Mouse (Mus musculus) T-cell, adult 2 months (primary cell): ENCODE measurements around the gene Ankrd44.

Experiments
- DNase-seq: peaks from one replicate; pipeline ENCODE4 v3.0.0; 2022; ENCODE audit warnings: low spot score

Ankrd44 gene

DNA sequence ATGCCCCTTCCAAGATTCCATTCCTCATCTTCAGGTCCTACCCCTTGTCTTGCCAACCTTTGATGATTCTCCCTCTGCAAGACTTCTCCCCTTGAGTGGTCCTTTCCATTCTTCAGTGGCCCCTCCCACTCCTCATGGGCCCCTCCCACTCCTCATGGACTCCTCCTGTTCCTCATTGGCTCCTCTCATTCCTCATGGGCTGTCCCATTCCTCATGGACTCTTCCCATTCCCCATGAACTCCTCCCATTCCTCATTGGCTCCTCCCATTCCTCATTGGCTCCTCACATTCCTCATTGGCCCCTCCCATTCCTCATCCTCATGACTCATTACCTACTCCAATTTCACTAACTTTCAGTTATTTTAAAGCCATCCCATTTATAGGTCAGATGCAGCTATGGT is 166.3 kb downstream of the Ankrd44 start:
- DNase-seq: no peak

DNA sequence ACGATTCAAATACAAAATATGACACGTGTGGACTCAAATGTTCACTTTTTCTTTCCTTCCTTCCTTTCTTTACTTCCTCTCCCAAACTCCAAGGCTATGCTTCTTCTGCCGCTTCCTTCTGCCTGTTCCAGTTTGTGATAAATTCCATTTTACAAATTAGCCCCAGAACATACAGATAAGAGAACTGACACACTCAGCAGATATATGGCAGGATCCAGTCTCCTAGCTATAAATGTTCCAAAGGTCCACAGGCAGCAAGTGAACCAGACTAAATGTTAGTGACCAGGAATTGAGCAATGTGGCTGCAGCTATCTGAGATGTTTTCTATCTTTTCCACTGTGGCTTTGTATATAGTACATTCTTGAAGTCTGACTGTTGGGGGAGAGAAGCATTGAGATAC is 168.9 kb downstream of the Ankrd44 start:
- no peak for DNase-seq

DNA sequence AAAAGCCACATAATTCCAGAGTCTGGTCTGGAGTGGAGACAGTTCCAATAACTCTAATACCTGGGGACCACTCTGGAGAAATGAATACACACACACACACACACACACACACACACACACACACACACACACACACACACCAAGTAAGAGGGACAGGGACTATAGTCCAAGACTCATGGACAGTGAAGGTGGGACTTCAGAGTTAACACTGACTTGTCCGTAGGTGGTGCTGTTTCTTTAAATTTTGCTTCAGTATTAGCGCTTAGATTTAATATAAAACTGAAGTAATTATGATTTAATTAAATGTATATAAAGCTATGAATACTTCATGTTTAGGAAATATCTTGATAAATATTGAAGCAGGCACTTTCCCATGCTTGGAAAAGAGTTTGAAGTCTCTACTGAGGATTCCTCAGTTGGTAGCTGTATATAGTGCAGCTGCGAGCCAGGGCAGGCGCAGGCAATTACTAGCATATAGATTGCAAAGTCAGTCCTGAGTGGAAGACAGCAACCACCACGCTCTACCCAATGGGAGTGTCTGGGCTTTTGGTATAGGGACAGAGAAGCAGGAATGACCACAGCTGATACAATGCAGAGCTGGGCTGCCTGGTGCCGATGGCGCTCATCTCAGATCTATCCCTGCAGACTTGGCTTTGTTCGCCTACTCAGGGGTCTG is 170.4 kb downstream of the Ankrd44 start:
- no peak for DNase-seq

DNA sequence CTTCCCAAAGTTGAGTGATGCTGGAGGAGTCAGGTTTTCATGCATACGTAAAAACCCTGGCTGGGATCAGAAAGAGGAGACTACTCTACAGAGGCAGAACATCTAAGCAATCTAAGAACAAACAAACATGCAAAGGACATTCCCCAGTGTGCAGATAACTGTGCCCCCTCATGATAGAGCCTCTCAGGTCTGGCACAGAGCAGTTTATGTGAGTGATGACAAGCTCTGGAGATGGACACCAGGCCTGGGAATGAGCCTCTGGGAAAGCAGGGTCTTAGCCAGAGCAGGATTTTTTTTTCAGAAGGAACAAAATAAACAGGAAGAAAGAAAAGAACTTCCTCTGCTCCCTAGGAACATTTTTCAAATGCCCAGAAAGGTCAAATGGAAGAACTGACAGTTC is 176.2 kb downstream of the Ankrd44 start:
- DNase-seq: no peak

DNA sequence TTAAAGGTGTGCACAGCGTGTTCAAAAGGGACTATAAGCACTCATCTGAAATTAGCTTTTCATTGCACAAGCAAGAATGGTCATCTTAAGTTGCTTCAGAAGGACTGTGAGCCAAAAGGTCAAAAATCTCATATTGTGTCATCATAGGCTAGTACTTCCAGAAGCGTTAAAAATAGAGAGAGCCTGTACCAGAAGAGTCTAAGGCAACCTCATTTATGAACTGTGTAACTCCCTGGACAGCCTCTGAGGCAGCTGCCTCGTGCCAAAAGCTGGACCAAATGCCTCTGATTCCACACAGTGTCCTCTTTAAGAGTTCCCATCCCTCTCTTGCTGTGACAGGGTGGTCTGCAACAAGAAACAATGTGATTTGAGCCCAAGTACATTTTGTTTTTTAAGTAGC is 176.7 kb downstream of the Ankrd44 start:
- no peak for DNase-seq

DNA sequence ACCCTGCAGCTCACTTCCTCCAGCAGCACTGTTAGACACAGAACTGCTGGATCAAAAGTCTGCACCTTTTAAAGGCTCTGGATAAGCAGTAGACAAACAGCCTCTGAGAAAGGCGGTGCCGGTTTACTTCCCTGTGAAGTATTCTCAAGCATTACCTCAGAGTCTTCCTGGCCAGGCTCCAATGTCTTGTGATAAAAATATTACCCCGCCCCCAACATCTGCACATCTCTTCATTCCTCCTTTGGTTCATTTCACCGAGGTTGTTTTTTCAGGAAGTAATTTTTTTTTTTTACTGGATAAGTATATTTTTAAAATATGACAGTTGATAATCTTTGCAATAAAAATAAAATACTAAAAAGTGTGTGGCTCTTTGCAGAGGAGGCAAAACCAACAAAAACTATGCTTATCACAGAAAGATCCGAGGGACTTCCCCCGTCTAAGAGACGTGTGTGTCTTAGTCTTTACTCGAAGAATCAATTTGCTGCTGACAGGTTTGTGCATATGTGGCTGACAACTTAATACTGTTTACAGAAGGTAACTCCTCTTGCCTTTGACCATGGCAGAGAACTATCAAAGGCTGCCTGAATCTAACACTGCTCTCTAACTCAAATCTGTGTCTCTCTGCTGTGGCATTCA is 178.3 kb downstream of the Ankrd44 start:
- DNase-seq: peak; percentile 51

DNA sequence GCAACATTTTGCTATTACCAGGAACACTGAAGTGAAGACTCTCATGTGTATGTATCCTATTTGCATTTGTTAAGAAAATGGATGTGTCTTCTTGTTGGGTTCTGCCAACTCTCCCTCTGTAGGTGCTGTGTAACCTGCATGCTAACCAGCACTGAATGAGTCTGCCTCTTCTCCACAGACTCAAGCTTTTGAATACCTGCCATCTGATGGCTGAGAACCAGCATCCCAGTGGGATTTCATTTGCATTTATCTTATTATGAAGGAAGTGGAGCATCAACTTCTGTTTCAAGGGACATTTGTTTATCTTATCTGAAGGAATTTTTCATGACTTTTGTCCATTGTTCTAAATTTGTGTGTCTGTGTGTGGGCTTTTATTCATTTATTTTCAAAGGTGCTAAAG is 180.5 kb downstream of the Ankrd44 start:
- no peak for DNase-seq

DNA sequence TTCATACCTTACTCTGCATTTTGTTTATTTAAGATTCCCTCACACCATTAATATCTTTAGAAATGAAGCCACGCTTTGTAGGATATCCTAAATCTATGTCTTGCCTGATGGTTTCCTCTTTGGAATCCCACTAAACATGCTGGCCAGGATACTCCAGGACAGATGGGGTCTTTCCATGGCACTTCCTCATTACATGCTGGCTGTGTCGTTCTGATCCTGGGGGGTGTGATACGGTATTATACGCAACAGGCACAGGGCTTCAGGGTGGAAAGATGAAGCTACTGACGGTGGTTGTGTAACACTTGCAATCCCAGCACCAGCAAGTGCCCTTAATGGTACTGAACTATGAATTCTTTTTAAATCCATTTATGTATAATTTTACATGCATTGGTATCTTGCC is 182.0 kb downstream of the Ankrd44 start:
- DNase-seq: no peak

DNA sequence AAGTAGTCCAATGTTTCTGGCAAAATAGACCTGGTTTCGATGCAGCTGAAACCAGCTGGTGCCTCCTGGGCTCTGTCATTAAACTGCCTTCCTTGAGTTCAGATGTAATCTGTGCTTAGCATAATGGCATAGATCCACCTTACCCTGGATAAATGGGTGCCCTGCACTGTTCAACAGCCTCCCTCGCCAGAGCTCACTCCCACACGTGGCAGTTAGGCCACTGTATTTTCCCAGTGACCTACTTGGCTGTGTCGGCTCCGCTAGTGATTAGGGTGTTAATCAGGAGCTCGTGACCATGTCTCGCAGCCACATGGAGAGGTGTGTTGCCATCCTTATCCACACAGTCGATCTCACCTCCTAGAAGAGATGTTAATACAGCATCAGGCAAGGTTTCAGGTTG is 183.1 kb downstream of the Ankrd44 start:
- no peak for DNase-seq

DNA sequence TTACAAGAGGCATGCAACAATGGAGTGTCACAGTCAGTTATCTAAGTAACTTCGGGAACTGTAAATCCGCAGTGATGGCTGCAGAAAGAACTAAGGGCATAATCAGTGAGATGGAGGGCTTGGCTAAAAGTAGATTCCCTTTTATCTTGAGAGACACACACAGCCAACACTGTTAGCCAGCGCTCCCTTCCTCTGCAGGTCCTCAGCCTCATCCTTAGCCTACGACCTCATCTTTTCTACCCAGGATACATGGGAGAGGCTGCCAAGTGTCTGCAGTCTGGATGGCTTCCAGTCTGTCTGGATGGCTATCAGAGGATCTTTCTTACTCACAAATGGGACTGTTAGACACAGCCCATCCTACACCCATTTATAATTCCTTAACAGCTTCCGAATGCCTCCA is 185.3 kb downstream of the Ankrd44 start:
- DNase-seq: no peak

DNA sequence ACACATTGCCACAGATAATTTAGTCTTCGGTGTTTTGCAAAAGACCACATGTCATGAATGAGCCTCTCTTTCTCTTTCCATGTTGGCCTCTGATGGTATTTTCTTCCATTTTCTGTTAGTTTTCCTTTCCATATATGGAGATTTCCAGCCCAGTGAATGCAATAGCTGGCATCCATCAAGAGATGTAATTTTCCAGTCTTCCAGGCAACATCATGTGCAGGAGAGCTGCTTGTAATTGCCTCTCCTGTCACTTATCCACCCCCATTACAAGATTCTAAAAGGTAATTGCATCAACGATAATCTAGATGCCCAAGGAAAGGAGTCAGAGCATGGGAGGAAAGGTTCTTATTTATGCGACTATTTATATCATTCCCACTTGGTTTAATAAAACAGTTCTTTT is 188.7 kb downstream of the Ankrd44 start:
- DNase-seq: no peak

DNA sequence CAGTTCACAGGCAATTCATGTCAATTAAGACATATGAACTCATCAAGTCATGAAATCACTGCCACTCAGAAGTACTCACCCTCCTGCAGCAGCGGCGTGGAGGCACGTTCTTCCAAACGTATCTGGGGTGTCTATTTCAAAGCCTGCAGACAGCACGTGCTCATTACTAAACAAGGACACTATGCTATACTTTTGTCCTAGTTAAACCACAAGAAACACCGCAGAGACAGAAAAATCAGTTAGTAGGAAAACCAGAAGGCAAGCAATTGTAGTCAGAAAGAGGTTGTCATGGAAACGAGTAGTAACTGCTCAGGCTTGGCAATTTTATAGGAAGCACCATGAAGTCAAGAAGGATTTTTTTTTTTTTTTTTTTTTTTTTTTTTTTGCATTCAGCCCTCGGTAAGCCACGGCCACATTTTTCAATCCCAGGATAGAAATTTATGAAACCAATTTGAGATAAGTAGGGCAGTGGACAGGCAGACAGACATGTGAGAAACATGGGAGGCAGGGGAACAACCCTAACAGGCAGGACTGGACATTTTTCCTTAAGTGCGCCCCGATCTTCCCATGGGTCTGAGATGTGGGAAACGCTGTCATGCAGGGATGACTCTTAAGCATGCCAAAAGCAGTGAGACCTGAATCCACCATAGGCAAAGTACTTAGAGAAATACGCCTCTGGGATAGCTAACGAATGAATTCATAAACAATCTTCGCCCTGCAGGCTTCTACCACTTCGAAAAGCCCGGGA is 191.1 kb downstream of the Ankrd44 start:
- no peak for DNase-seq

DNA sequence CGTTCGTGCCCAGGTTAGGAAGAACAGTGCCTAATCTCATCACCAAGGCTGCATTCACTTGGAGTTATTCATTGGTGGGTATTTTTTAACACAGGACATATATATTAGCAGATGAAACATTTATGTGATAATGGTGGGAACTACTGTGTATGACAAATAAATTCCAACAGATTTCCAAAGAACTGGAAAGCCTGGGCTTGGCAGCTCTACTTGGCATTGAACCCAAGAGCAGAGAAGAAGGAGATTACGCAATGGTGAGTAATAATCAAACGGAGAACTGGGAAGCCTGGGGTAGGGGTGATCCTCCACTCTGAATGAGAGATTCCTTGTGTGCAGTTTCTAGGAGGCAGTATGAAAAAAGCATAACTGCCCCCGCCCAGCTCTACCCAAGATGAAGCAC is 196.9 kb downstream of the Ankrd44 start:
- DNase-seq: no peak

DNA sequence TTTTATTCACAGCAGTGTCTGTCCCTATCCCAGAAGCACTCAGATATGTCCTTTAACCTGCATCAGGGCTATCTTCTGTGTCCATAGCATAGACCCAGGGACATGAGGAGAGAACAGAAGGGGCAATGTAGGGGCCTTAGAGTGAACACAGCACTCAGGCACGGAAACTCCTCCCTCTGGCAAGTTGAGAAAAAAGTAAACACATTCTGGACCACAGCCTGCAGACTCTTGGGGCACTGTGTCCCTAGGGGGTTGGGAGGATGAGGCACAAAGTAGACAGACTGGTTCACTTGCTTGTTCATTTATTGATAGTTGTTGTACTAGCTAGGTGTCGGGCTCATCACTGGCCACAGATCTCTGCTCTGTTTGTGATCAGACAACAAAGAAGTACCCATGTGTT is 199.6 kb downstream of the Ankrd44 start:
- no peak for DNase-seq

DNA sequence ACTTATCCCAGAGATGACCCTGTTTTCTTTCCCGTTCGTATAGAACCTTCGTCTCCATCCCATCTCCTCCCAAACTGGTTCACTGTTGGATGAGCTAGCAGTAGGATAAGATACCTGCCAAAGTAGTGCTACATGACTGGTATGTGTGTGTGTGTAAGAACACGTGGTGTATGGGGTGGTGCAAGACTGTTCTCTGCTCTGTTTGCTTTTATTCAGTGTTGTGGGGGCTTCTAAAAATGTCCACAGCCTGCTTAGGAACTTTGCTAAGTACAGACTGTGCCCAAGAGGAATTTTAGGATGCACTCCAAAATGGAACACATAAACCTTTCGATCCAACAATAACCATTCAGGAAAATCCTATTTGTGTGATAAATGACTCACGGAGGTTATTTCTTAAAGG is 209.3 kb downstream of the Ankrd44 start:
- DNase-seq: no peak

DNA sequence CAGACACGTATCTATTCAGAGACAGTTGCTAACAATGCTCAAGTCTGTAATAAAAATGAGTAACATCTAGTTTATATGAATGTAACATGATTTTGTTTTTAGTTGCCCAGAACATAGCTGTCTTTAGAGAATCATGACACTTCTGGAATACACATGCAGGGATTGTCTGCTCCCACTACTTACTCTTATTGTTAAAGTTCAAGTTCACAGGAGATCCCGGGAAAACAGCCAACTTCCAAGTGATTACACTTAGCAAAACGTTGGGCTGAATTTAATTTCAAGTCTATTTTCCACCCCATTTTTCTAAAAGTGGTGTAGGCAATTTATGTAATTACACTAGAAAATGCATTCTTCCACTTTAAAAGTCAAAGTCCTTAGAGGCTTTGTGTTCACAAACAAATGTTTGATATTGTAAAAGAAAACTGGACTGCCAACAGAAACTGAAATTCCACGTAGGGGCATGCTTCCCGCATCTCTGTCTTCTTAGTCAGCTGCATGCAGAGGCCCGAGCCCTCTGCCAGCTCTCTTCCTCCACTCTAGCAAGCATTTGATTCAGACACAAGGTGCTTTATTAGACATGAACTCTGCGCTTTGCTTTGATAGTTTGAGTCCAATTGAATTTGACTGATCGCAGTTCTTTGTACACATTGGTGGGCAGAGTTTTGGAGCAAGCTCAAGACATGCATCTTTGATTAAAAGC is 211.0 kb downstream of the Ankrd44 start:
- no peak for DNase-seq

DNA sequence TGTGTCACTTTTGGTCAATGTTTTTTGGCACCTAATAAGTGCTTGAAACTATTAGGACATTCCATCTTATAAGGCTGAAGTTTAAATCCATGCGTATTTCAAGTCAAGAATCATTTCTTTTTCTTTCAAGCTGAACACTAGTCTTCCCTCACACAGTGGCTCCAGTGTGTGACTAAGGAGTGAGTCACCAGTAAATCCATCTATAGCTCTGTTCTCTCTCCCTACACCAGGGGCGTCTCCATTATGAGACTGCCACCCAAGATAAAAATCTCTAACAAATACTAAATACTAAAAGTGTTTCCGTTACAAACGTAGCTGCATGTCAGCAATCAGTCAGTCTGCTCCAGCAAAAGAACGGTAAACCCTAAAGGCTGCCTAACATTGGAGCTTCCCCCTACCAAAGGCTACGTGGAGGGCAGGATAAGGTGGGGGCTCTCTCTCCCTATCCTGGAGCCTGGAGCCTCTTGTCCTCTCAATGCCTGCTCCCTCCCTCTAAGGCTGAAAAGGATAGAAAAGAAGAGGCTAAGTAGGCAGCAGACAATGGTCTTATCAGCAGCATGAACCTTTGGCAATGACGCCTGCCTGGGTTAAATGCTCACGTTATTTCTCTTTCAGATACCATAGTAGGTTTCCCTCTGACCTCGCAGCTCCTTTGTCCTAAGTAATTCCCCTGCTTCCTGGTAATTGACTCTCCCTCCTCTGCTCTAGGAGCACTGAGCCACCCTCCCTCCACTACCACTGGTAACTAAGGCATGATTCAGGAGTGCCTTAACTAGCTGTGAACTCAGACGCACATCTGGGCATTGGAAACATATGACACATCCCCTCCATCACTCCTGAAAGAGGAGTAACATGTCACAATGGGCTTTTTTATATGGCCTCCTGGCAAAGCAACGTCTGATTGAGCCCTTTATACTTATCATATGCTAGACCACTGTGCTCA is 212.7 kb downstream of the Ankrd44 start:
- no peak for DNase-seq

DNA sequence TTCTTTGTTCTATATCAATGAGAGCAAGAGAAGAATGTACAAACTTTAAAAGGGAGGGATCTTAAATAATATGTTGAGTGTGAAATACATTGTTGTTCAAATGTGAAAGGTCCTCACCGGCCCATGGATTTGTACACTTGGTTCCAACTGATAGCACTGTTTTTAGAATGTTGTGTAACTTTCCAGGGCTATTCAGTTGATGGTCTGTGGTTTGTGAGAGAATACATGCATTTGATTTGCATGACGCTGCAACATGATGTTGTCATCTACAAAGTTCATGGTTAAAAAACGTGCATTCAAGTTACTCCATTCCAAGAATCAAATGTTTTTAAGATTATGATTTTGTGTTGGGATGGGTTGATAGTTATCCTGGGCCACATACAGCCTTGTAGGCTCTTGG is 214.6 kb downstream of the Ankrd44 start:
- DNase-seq: no peak

DNA sequence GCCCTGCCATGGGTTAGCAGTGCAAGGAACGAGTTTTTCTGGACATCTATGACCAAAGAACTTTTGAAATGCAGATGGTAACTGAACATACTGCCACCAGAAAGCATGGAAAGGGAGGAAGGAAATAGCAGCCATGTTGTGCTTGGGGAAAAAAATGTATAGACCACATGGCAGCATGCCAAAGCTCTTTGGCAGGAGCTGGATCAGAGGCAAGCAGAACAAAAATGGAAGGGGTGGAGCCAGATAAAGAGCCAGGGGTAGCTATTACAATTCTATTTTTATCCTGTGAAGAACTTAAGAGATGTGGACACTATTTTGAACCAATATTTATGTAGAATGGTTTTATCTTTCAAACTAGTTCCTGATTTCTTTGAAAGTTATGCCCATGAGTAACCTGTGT is 215.6 kb downstream of the Ankrd44 start:
- no peak for DNase-seq

DNA sequence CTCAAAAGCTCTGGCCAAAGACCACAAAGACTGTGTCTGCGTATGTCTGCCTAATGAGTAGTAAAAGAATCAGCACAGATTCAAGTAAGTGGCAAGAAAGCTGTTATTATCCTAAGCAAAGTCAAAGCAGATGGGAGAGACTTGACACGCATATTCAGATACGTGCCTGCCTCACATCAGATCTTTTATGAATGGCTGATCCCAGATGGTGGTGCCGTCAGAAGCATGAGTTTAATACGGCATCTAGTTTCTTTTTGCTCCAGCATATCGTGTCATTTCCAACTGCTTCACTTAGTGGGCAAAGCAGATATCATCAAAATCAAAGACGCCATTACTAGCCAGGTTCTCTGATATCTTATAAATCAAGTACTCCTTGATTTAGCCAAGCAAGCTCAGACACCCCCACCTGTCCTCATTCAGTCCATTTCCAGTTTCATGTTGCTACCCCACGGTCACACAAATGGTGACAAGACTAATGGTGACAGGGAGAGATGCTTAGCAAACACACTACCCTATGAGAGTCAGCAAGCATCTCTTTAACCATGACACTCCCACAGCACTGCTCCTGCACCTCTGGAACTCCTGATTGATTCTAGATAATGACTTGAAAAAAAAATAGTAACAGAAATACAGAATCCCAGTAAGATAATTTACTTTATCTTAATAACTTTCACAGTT is 218.2 kb downstream of the Ankrd44 start:
- DNase-seq: no peak
